Mouse (Mus musculus): Measurements from ENCODE around the gene Aldh18a1.

GRCm38 (mm10) chr19:40611830-40612506 lies 23.7 kb upstream of the Aldh18a1 start, which contains the start of the genes Tctn3 and Entpd1:
- TF ChIP-seq ZC3H11A (IDR thresholded peaks at IDR 0.05; ENCODE audit: borderline replicate concordance, low read depth, low read length) (peak; percentile 44; the same call in 1 of the 2 replicates), MAFK (IDR thresholded peaks at IDR 0.05; ENCODE audit: insufficient read depth, low read depth, low read length) (no peak), HCFC1 (IDR thresholded peaks at IDR 0.05; ENCODE audit: borderline replicate concordance, insufficient read depth, low read length) (no peak; the same call in 1 of the 2 replicates), CHD2 (IDR thresholded peaks at IDR 0.05; ENCODE audit: low read depth, low read length) (0 out of 2 replicates have a peak, but pooled peaks have one; percentile 58), ZNF384 (IDR thresholded peaks at IDR 0.05; ENCODE audit: low read depth, low read length) (no peak)

All from ES-E14 (cell line).